Mouse (Mus musculus): Measurements from ENCODE around the gene Plxna2. TPM values are rescaled to one million over a fixed set of nuclear protein-coding genes. Genes with fewer than 3 reads are reported as not detected.

The Plxna2 gene
- total RNA-seq, 2 experiments from 2014 or later, result 95.0 to 97.9 TPM

DNA sequence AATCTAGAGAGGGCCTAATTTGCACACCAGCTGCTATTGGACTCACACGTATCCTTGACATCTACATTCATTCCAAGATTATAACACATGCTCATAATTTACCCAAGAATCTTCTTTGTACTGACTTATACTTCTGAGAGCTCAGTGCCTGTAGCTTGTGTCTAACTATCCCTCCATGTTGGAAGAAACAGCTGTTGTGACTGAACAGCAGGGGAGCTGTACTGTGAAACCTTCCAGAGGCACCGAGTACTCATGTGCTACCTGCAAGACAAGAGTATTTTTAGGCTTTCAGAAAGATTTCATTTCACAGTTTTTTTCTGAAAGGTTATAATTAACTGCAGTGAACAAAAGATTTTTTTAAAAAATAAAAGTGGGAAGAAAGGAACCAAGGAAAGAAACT lies 159.6 kb downstream of the Plxna2 start:
- TF ChIP-seq CTCF (IDR thresholded peaks at IDR 0.05), result no peak; the same call in 1 of the 2 replicates
- H3K27ac ChIP-seq, result no peak overlapping the region
- H3K4me3 ChIP-seq, result no peak overlapping the region
- no peak for DNase-seq (ENCODE audit: extremely low spot score in 1 of 2, low spot score in 2 of 2)
- intact Hi-C loops (cut with DNase I), result no loop called here

DNA sequence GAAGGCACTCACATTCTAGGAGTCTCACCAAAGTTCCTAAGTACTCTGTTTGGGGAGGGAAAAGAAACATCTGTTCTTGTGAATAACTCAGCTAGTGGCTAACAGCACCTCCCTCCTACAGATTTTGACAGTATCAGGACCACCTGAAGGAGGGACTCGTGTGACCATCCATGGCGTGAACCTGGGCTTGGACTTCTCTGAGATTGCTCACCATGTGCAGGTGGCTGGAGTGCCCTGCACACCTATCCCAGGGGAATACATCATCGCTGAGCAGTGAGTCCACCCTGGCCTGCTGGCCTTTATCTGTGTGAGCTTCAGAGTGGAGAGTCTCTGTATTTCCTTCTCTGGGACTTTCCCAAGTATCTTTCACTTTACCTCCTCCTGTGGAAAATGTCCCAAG lies 162.4 kb downstream of the Plxna2 start:
- Histone ChIP-seq H3K4me3 (no peak overlapping the region), H3K27ac (no peak overlapping the region)
- DNase-seq (ENCODE audit: extremely low spot score in 1 of 2, low spot score in 2 of 2), result no peak
- intact Hi-C loops (cut with DNase I), result no loop called here
- no peak for TF ChIP-seq CTCF (IDR thresholded peaks at IDR 0.05)

DNA sequence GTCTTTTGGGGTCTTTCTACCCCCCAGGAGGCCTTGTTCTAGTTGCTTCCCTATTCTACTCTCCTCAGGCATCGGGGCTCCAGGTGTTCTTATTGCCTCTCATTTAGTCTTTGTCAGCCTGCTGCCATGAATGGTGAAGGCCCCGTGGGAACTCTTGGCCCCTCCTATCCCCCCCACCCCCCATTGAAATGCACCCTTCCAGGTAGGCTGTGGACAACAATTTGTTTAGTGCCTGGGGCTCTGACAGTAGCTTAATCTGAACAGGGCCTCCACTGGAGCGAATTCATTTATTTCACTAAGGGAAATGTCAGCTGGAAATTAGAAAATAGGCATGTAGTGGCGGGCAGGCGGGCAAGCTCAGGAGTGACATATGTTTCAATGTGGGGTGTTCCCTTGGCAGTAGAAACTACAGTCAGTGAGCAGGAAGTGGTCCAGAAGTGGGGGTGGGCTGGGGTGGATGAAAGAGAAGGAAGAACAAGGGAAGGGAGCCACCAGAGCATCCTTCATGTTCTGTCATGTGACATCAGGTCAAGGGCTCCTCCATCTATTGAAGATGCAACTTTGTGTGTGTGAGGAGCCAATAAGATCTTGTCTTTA lies 162.9 kb downstream of the Plxna2 start:
- TF ChIP-seq CTCF (IDR thresholded peaks at IDR 0.05), result no peak
- Histone ChIP-seq H3K27ac (no peak overlapping the region), H3K4me3 (no peak overlapping the region)
- no peak for DNase-seq (ENCODE audit: extremely low spot score in 1 of 2, low spot score in 2 of 2)
- intact Hi-C loops (cut with DNase I), result no loop called here

DNA sequence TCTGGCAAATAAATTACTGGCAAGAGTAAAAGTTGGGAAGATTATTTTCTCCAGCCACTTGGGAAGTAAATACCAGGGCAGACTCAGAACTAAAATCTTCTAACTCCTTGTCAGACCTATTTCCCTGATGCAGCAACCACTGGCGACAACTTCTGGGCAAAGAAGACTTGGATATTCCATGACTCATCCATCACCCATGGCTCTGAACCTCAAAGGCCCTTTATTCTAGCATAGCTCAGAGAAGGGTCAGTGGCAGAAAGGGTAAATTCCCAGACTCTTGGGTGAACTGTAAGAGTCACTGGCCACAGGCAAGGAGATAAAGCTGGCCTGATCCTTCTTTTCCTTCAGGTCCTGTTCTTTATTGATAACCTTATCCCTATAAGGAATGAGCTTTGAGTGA lies 163.5 kb downstream of the Plxna2 start:
- Histone ChIP-seq H3K4me3 (no peak overlapping the region), H3K27ac (no peak overlapping the region)
- intact Hi-C loops (cut with DNase I), result no loop called here
- no peak for DNase-seq (ENCODE audit: extremely low spot score in 1 of 2, low spot score in 2 of 2)
- no peak for TF ChIP-seq CTCF (IDR thresholded peaks at IDR 0.05)

DNA sequence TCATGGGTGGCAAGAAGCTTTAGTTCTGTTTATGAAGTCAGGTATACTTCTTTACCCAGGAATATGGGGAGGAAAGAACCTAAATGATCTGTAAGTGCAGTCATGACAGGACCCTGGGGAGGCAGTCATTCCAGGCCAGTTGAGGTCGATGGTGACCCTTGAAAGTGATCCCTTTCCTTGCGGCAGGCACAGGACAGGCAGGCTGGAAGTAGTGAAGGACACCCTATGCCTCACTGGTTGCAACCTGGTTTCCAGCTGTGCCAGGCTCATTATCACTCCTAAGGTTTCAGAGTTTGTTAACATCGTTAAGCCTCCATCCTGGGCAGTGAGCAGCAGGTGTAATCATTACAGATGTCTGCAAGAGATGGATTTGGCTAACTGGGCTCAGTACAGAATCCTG lies 164.3 kb downstream of the Plxna2 start:
- no peak for DNase-seq (ENCODE audit: extremely low spot score in 1 of 2, low spot score in 2 of 2)
- TF ChIP-seq CTCF (IDR thresholded peaks at IDR 0.05), result no peak
- Histone ChIP-seq H3K27ac (no peak overlapping the region), H3K4me3 (no peak overlapping the region)
- intact Hi-C loops (cut with DNase I), result no loop called here

DNA sequence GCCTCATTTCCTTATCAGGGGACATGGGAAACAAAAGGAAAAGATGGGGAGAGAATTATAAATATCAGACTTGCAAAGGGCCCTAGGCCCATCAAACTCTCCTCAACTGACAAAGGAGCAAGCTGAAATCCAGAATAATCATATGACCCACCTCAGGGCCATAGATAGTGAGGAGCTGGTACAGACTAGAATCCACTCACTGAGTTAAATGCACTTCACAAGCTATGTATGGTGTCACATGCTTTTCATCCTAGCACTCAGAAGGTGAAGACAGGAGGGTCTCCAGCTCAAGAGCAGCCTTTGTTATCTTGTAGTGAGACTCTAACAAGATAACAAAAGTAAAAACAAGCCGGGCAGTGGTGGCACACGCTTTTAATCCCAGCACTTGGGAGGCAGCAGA lies 169.6 kb downstream of the Plxna2 start:
- intact Hi-C loops (cut with DNase I), result no loop called here
- Histone ChIP-seq H3K4me3 (no peak overlapping the region), H3K27ac (no peak overlapping the region)
- no peak for DNase-seq (ENCODE audit: extremely low spot score in 1 of 2, low spot score in 2 of 2)
- TF ChIP-seq CTCF (IDR thresholded peaks at IDR 0.05), result no peak

DNA sequence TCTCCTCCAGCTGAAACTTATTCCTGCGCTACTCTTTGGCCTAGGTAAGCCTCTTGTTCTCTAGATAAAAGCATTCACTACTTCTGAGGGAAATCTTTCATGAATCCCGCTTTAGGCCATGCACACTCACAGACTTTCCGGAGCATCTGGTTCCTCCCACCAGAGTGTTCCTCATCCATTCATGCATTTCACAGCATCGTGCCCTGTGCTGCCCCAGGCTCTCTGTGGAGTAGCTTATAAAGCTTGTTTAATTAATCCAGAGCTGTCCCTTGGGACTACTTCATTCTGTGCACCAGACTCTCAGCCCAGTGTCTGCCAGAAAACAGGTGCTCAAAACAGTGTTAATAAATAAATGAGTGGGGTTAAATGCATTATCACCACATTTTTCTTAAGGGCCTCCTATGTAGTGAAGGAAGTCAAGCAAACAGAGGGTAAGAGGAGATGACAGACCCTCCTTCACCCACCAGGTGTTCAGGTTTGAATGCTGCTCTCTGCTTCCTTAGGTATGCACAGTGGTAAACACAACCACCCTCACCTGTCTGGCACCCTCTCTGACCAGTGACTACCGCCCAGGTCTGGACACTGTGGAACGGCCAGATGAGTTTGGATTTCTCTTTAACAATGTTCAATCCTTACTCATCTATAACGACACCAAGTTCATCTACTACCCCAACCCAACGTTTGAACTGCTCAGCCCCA lies 175.4 kb downstream of the Plxna2 start:
- Histone ChIP-seq H3K4me3 (no peak overlapping the region), H3K27ac (no peak overlapping the region)
- intact Hi-C loops (cut with DNase I), result no loop called here
- no peak for TF ChIP-seq CTCF (IDR thresholded peaks at IDR 0.05)
- DNase-seq (ENCODE audit: extremely low spot score in 1 of 2, low spot score in 2 of 2), result no peak

DNA sequence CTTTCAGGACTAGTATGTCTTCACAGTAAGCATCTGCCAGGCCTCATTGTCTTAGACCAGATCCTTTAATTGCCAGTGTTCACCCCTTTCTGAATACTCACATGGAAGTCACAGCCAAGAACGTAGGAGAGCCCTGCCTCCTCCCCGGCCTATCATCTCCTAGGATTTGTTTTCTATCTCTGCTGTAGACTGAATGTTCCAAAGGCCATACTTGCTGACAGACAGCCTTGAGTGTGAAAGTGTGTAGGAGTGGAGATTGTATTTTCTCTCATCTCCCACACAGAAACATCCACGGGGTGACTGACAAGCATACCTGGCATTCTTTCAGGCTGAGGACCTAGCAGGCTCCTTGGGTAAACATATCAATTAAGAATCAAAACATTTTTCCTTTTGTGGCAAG lies 177.3 kb downstream of the Plxna2 start:
- TF ChIP-seq CTCF (IDR thresholded peaks at IDR 0.05), result no peak
- H3K4me3 ChIP-seq, result no peak overlapping the region
- intact Hi-C loops (cut with DNase I), result loop anchor here (5.0 kb wide), 1 partner anchor 173 kb away; no protein-coding TSS in a partner anchor
- H3K27ac ChIP-seq, result no peak overlapping the region
- DNase-seq (ENCODE audit: extremely low spot score in 1 of 2, low spot score in 2 of 2), result no peak

DNA sequence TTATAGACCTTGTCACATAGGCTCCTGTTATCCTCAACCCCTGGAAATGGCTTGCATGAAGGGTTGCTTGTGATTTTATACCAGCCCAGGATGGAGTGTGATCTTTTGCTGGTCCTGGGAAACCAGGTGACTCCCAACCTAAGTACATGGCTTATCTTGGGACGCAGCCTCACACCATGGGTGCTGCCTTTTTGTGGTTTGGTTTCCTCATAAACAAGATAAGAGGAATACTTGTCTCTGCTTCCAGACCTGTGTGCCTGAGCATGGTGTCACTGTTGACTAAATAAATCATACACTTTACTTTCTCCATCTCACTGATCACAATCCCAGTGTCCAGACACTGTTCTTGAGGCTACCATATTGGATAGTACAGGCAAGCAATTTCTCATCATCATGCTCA lies 179.8 kb downstream of the Plxna2 start:
- intact Hi-C loops (cut with DNase I), result loop anchor here (5.0 kb wide), 1 partner anchor 176 kb away; no protein-coding TSS in a partner anchor
- H3K27ac ChIP-seq, result no peak overlapping the region
- no peak overlapping the region for H3K4me3 ChIP-seq
- TF ChIP-seq CTCF (IDR thresholded peaks at IDR 0.05), result no peak
- no peak for DNase-seq (ENCODE audit: extremely low spot score in 1 of 2, low spot score in 2 of 2)

DNA sequence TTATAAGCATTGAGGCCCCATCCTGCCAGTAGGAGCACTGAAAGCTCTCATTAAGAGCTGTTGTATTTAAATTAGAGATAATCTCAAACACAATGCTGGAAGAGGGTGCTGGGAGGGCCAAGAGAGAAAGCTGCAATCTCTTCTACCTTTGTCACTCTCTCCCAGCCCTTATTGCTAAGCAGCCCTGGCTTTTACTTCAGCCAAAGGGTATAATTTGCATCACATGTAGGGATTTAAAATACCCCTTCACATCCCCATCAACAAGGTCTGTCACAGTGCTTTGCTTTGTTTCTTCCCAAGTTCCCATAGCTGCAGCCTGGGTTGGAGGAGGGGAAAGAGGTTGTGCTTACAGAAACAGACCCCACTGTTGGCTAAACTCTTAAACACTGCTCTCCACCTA lies 180.5 kb downstream of the Plxna2 start:
- intact Hi-C loops (cut with DNase I), result loop anchor here (5.0 kb wide), 1 partner anchor 176 kb away; no protein-coding TSS in a partner anchor
- Histone ChIP-seq H3K27ac (no peak overlapping the region), H3K4me3 (no peak overlapping the region)
- no peak for DNase-seq (ENCODE audit: extremely low spot score in 1 of 2, low spot score in 2 of 2)
- no peak for TF ChIP-seq CTCF (IDR thresholded peaks at IDR 0.05)

DNA sequence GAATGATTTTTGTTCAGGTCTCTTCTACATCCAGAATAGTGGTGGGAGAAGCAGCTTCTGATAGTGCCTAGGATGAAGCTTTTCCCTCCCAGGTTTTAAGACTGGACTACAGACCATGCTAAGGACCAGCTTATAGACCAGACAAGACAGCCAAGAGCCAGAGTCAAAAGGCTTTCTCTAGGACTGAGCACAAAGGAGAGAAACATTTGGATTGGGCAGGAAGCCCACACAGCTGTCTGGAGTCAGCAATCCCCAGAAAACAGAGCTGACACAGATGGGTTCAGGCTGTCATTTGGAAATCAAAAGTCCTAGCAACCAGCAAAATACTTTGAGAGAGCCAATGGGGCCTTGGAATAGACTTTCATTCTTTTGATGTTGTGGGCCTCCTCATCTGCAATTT lies 190.2 kb downstream of the Plxna2 start:
- intact Hi-C loops (cut with DNase I), result no loop called here

DNA sequence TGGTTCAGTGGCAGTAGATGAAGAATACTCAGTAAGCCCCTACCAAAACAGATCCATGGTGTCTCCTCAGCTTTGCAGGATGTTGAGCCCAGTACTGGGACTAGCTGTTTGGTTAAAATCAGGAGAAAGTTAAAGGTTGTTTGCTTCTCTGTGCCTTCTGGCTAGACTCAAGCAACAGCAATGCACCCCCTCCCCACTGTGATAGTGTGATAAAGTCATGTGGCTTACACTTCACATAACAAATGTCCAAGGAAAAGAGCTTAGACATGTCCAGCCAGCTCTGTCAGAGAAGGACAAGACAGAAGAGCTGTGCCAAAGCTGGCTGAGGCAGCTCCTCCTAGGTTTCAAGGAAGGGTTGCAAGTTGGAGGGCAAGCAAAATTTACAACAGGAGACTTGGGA lies 190.7 kb downstream of the Plxna2 start:
- no peak for DNase-seq (ENCODE audit: extremely low spot score in 1 of 2, low spot score in 2 of 2)
- intact Hi-C loops (cut with DNase I), result no loop called here
- TF ChIP-seq CTCF (IDR thresholded peaks at IDR 0.05), result no peak
- Histone ChIP-seq H3K27ac (no peak overlapping the region), H3K4me3 (no peak overlapping the region)

More for the DNA sequence above, 190.2 kb downstream of the Plxna2 start:
- Histone ChIP-seq H3K4me3 (no peak overlapping the region), H3K27ac (no peak overlapping the region)
- DNase-seq (ENCODE audit: extremely low spot score in 1 of 2, low spot score in 2 of 2), result no peak
- no peak for TF ChIP-seq CTCF (IDR thresholded peaks at IDR 0.05)

DNA sequence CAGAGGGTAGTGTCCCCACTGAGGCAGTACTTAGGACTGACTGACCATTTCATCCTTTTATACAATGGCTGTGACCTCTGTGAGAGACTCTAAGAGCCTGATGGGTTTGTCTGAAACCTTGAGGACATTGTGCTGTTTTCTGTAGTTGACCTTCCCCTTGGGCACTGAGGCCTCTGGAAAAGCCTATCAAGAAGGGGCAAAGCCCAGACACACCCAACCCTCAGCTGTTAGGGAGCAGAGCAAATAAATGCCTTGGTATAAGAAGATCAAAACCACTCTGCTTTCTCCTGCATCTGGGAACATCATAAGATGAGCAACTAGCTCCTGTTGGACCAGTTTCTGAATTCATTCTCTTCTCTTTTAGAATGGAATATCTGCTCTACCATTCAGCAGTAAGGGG lies 191.6 kb downstream of the Plxna2 start:
- no peak overlapping the region for H3K4me3 ChIP-seq
- DNase-seq (ENCODE audit: extremely low spot score in 1 of 2, low spot score in 2 of 2), result no peak
- no peak overlapping the region for H3K27ac ChIP-seq
- no peak for TF ChIP-seq CTCF (IDR thresholded peaks at IDR 0.05)
- intact Hi-C loops (cut with DNase I), result no loop called here
